Mouse (Mus musculus) small intestine, adult 2 months (tissue): ENCODE data around the gene Rcan1.

Experiments
- CTCF ChIP-seq: fragments of 200-500 bp; IDR thresholded peaks from 2 replicates; pipeline ENCODE4 v1.5.1; 2012; ENCODE audit warnings: low read depth, mild to moderate bottlenecking, control low read depth, inconsistent platforms, low read length, moderate library complexity, mixed read lengths; ENCODE audit not compliant: insufficient replicate concordance, insufficient read length; ENCODE audit errors: extremely low read depth
- POLR2A ChIP-seq: fragments of 200-500 bp; IDR thresholded peaks from 2 replicates; pipeline ENCODE4 v1.6.1; 2012; ENCODE audit warnings: low read depth, mild to moderate bottlenecking, control low read depth, inconsistent platforms, low read length, moderate library complexity

DNA sequence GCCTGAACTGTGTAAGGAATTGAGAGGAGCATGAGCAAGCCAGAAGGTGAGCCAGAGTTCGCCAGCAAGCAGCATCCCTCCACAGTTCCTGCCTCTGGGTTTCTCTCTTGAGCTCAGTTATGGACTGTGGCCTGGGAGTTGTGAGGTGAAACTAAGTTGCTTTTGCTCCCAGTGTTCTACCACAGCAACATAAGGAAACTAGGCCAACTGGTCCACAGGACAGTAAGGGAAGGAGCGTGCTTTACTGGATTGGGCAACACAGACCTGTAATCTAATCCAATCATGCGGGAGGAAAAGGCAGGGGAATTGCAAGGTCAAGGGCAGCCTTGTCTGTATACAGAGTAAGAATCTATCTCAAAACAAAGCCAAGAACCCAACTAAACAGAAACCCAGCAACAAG lies 37.5 kb downstream of the Rcan1 start:
- TF ChIP-seq CTCF (no peak), POLR2A (no peak)
